Mouse (Mus musculus): Measurements from ENCODE around the gene Gnaz.
"Not testable (repeated sequence)": the region's sequence is repeated elsewhere in the genome, so short reads cannot be mapped to it uniquely, and the experiment has no call there.

Gnaz gene

DNA sequence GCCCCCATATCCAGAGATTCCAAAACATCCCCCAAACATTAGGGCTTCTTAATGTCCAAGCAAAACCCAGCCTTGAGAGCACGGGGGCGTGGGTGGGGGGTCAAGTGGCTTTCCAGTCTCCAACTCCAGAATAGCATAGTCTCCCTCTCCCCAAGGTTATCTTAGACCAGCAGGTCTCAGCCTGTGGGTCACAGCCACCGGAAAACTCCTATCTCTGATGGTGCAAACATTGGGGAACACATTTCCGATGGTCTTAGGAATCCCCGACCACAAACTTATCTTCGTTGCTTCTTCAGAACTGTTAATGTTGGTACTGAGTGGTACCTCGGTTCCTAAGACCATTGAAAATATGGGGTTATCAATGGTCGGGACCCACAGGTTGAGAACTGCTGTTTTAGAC is 61.8 kb downstream of the Gnaz start:
- no peak for DNase-seq (ENCODE audit: low read depth, low spot score)

DNA sequence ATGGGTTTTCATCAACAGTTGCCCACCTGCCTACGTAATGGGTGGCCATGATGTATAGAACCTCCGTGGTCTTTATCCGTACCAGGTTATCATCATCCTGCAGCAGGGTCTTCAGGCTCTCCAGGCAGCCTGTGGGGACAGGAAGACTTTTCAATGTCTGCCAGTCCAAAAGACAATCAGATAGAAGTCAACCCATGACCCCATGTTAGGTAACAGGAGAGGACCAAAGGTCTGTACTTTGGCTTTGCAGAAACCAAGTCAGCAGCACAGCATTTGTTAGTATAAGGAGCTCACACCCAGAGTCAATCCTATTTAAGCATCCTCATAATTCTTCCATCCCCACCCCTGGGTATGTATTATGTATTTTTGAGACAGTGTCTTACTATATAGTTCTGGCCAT is 62.7 kb downstream of the Gnaz start:
- no peak for DNase-seq (ENCODE audit: low read depth, low spot score)

- DNase-seq (ENCODE audit: low read depth, low spot score), result no peak
Observed at GRCm38 (mm10) chr10:75030234-75030633, 63.3 kb downstream of the Gnaz start.

GRCm38 (mm10) chr10:75031345-75032114 is 64.6 kb downstream of the Gnaz start:
- DNase-seq (ENCODE audit: low read depth, low spot score), result no peak

GRCm38 (mm10) chr10:75032395-75032794 is 65.4 kb downstream of the Gnaz start, which contains the start of gene Rsph14:
Gene Rsph14, minus strand, starts transcription at chr10:75032586.
- DNase-seq (ENCODE audit: low read depth, low spot score), result peak; percentile 73

DNA sequence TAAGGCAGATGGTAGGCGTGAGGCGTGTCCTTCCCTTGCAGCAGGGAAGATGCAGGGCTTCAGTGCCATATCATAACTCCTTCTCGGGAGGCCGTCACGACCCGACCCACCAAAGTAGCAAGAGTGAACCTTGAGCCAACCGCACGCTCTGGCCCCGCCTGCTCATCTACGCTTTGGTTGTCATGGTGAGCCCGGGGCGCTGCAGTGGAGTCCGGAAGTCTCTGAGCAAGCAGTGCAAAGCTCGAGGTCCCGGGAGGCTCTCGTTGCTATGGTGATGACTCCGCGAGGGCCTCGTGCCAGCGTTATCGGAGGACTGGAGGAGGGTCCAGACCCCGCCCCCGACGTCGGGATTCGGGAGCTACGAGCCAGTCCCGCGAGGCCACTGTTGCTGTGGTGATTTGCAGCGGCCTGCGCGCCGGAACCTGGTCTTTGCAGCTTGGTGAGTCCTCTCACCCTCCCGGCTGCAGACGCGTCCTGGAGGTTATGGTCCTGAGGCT is 70.0 kb downstream of the Gnaz start, which contains the start of gene Rab36:
Gene Rab36, plus strand, starts transcription at position 176 of the 497 bp plus-strand sequence.
- peak; percentile 83 for DNase-seq (ENCODE audit: low read depth, low spot score)

- not testable (repeated sequence) for DNase-seq (ENCODE audit: low read depth, low spot score)
Observed at GRCm38 (mm10) chr10:75042060-75042459, 75.1 kb downstream of the Gnaz start.

DNA sequence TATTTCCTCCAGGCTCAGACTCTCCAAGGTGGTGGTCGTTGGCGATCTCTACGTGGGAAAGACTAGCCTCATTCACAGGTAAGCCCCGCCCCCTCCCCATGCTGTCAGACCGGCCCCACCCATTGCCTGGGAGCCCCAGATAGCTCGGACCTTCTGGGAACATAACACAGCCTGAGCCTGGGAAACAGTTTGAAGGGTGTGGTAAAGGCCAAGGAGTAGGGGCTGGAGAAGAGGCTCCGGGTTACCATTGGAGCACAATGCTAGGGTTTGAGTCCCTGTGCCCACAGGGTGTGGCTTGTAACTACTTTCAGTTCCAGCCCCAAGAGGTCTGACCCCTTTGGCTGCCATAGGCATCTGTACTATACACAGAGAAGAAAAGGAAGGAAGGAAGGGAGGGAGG is 77.5 kb downstream of the Gnaz start:
- no peak for DNase-seq (ENCODE audit: low read depth, low spot score)

DNA sequence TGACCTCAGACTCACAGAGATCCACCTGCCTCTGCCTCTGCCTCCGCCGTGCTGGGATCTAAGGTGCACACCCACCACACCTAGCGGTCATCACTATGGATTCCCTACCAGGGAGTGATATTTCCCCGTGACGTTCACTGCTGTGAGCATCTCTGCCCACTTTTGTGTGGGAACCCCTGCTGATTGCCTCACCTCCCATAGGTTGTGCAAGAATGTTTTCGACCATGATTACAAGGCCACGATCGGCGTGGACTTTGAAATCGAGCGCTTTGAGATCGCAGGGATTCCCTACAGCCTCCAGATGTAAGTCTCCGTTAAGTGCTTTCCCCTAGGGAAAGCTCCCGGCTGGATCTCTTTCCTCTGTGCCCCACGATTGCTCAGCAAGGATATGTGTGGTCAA is 78.9 kb downstream of the Gnaz start:
- DNase-seq (ENCODE audit: low read depth, low spot score), result no peak

DNA sequence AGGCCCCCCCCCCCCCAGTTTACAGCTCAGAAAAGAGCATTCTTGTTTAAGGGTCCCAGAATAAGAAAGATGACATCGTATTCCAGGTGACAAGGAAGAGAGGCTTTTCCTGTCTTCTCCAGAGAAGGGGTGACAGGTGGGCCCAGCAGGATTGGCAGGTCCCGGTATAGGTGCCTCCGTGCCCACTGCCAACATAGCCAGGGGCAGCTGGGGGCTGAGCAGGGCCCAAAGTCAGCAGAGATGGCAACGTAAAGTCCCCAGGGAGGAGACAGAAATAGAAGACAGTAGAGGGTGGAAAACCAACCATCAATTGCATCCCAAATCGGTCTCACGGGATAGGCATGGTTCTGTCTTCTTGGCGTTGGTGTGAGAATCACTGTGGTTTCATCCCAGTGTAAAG is 81.7 kb downstream of the Gnaz start:
- no peak for DNase-seq (ENCODE audit: low read depth, low spot score)

GRCm38 (mm10) chr10:75051364-75052074 is 84.5 kb downstream of the Gnaz start:
- no peak for DNase-seq (ENCODE audit: low read depth, low spot score)

DNA sequence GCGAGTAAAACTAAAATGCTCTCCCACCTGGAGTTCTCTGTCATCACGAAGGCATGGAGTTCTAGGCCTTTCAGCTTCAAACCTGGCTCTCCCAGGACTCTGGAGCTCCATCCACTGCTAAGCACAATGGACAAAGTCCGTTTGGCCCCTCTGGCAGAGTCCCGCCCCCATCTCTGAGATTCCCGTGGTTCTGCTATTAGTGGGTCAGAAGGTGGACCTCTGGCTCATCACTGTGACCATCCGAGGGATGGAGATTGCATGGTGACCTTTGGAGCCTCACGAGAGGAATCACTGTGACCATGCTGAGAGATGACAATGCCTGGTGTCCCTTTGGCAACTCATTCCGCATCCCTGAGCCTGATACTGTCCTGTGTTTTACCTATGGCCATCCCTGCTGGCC is 85.9 kb downstream of the Gnaz start:
- DNase-seq (ENCODE audit: low read depth, low spot score), result no peak

DNA sequence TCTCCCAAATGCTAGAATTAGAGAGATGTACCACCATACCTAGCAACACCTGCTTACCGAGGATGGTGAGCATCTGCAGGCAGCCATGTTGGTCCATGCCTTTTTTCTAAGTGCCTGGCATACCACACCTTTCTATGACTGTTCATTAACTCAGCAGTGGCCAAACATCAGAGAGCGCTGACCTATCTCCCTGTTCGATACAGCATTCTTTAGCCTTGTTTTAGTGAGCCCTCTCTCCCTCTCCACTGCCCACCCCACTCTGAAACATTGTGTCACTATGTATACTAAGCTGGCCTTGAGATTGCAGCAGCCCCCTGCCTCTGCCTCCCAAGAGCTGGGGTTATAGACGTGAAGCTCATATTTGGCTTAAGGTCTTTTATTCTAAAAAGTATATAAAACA is 86.7 kb downstream of the Gnaz start:
- no peak for DNase-seq (ENCODE audit: low read depth, low spot score)

DNA sequence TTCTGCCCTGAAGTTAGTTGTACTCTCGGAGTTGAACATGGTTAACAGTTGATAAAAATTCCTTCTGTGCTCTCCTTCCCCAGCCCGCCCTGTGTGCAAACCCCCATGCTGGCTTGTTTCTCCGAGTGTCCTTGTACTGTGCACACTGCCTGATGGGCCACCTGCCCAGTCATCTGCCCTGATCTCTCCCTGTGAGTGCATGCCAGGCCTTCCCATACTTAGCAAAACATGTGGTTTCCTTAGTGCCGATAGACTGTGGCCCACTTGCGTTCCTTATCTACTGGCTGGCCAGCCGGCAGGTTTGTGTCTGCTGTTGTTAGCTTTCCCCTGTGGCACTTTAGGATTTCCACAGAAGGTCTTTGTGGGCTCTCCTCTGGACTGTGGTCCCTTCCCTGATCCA is 87.1 kb downstream of the Gnaz start:
- DNase-seq (ENCODE audit: low read depth, low spot score), result no peak

DNA sequence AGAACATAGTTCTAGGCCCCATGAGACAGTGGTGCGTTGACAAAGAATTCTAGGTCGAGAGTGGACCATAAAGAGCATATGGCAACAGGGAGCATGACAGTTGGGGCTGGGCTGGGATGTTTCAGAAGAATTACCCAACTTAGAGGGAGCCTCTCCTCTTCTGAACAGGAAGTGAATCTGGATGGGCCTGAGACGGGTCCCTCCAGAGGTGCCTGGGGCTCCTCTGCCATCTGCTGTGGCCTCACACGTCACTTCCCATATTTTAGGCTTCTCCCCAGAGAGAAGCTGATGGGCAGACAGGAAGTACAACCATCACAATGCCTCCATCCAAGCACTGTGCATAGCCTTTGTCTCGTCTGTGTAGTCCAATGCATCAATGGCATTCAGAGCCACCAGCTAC is 88.7 kb downstream of the Gnaz start:
- no peak for DNase-seq (ENCODE audit: low read depth, low spot score)

GRCm38 (mm10) chr10:75056255-75056654 is 89.3 kb downstream of the Gnaz start:
- DNase-seq (ENCODE audit: low read depth, low spot score), result no peak

- no peak for DNase-seq (ENCODE audit: low read depth, low spot score)
Observed at GRCm38 (mm10) chr10:75058336-75058735, 91.4 kb downstream of the Gnaz start.

- DNase-seq (ENCODE audit: low read depth, low spot score), result no peak
Observed at GRCm38 (mm10) chr10:75058761-75059395, 91.9 kb downstream of the Gnaz start.

- DNase-seq (ENCODE audit: low read depth, low spot score), result peak; percentile 51
Observed at GRCm38 (mm10) chr10:75059396-75059795, 92.4 kb downstream of the Gnaz start.

DNA sequence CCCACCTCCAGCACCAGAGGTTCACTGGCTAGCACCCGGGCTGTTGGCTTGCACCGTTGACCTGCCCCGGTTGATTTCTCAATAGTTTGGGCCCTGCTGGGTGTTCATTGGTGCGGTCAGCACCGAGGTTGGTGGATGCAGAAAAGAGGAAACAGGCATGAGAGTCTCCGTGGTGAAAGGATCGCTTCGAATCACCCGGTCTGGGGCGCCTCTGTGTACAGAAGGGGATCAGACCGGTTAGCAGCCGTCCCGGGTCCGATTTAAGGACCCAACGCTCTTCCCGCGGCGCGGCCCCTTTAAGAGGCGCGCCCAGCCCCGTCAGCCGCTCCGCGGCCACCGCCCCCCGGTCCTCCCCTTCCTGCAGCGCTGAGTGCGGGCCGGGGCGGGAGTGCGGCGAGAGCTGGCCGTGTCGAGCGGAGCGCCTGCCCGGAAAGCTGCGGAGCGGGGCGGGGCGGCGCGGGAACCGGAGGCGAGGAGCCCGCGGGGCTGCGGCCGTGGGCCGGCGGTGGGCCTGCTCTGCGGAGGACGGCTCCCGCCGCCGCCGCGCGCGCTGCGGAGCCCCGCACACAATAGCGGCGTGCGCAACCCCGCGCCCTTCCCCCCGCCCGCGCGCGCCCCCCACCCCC is 93.4 kb downstream of the Gnaz start, which contains the start of gene Bcr:
Gene Bcr, plus strand, starts transcription at position 376 of the 626 bp plus-strand sequence.
- DNase-seq (ENCODE audit: low read depth, low spot score), result peak; percentile 69

GRCm38 (mm10) chr10:75060843-75061235 is 93.9 kb downstream of the Gnaz start:
- DNase-seq (ENCODE audit: low read depth, low spot score), result no peak

Measured in retina, postnatal 7 days (tissue).